Mouse (Mus musculus): ENCODE measurements around the gene Serpina1a. TPM values are rescaled to one million over a fixed set of nuclear protein-coding genes. Genes with fewer than 3 reads are reported as not detected.

The Serpina1a gene
- 0.52 TPM for polyA plus RNA-seq (2014; fragmentation: Illumina TruSeq; extraction: RNeasy Lipid Tissue Mini Kit (QIAGEN cat#74804); ENCODE audit: low read depth, low replicate concordance)

DNA sequence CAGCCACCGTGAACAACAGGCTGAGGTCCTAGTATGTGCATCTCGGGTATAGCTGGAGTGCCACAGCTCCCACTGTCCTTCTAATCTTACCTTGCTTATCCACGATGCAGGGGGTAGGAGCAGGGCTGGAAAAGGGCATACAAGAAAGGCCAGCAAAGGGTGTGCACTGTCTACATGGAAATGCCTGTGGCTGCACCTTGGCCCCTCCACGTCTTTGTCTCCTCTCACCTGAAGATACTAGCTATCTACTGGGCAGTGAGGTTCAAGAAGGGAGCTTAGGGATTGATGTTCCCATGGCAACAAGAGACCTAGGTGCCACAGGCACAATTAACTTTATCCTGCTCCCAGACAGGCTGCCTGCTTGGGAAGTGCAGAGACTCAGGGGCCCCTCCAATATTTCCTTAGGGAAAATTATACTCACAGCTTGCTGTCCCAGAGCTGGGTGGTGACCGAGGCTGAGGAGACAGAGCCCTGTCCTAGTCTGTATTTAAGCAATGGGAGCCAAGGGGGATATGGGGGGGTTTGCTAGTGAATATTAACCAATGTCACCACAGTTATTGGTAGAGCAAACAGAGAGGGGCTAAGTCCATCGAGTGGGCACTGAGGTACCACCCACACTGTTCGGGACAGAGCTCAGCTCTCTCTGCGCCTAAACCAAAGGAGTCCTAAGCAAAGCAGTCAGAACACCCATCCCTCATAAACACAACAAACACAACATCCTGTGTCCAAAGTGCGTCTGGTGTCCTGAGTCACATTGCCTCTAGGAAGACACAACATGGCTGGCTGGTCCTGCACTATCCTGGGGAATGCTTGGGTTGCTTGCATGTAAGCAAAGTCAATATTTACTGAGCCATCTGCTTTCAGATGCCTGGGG lies at the start of gene Serpina1a:
Gene Serpina1a (minus strand): TSS at position 462 of the 874 bp plus-strand sequence.

DNA sequence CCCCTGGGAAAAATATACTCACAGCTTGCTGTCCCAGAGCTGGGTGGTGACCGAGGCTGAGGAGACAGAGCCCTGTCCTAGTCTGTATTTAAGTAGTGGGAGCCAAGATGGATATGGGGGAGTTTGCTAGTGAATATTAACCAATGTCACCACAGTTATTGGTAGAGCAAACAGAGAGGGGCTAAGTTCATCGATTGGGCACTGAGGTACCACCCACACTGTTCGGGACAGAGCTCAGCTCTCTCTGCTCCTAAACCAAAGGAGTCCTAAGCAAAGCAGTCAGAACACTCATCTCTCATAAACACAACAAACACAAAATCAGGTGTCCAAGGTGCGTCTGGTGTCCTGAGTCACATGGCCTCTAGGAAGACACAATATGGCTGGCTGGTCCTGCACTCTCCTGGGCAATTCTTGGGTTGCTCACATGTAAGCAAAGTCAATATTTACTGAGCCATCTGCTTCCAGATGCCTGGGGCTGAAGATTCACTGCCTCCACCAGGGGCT lies 41.5 kb upstream of the Serpina1a start, which contains the start of gene Serpina1c:
Gene Serpina1c (minus strand): TSS at position 51 of the 504 bp plus-strand sequence.

DNA sequence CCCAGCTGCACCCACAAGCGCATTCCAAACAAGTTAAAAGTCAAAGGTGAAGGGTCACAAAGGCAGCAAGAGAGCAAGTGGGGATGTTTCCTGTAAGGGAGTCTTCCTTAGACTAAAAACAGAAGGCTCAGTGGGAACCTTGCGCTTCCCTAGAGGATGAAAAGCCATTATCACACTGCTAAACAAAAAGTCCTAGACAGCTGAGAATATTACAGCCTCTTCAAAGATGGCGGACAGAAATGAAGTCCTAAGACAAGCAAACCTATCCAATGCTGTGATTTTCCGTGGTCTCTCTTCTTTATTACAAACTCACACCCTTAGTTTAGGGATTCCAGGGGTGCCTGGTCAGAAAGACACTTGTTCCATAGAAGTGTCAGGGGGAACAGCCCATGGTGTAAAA lies 33.1 kb downstream of the Serpina1a start, which contains the start of gene Serpina1b:
Gene Serpina1b (minus strand): TSS at position 101 of the 400 bp plus-strand sequence.

Other genes with a start within 250 kb of the Serpina1a start
- not detected for gene Serpina10, start 232.1 kb downstream of the Serpina1a start, polyA plus RNA-seq (2014; fragmentation: Illumina TruSeq; extraction: RNeasy Lipid Tissue Mini Kit (QIAGEN cat#74804); ENCODE audit: low read depth, low replicate concordance)
- gene Serpina6, start 206.3 kb downstream of the Serpina1a start, polyA plus RNA-seq (2014; fragmentation: Illumina TruSeq; extraction: RNeasy Lipid Tissue Mini Kit (QIAGEN cat#74804); ENCODE audit: low read depth, low replicate concordance), result not detected
- gene Serpina16, start 187.4 kb downstream of the Serpina1a start, polyA plus RNA-seq (2014; fragmentation: Illumina TruSeq; extraction: RNeasy Lipid Tissue Mini Kit (QIAGEN cat#74804); ENCODE audit: low read depth, low replicate concordance), result 526 TPM
- 1,013 TPM for gene Serpina1f, start 168.0 kb downstream of the Serpina1a start, polyA plus RNA-seq (2014; fragmentation: Illumina TruSeq; extraction: RNeasy Lipid Tissue Mini Kit (QIAGEN cat#74804); ENCODE audit: low read depth, low replicate concordance)
- 0.46 TPM for gene Serpina1d, start 90.0 kb downstream of the Serpina1a start, polyA plus RNA-seq (2014; fragmentation: Illumina TruSeq; extraction: RNeasy Lipid Tissue Mini Kit (QIAGEN cat#74804); ENCODE audit: low read depth, low replicate concordance)
- gene Serpina1b, start 33.2 kb downstream of the Serpina1a start, polyA plus RNA-seq (2014; fragmentation: Illumina TruSeq; extraction: RNeasy Lipid Tissue Mini Kit (QIAGEN cat#74804); ENCODE audit: low read depth, low replicate concordance), result 0.24 TPM
- not detected for gene Serpina1c, start 41.3 kb upstream of the Serpina1a start, polyA plus RNA-seq (2014; fragmentation: Illumina TruSeq; extraction: RNeasy Lipid Tissue Mini Kit (QIAGEN cat#74804); ENCODE audit: low read depth, low replicate concordance)
- gene Serpina1e, start 95.4 kb upstream of the Serpina1a start, polyA plus RNA-seq (2014; fragmentation: Illumina TruSeq; extraction: RNeasy Lipid Tissue Mini Kit (QIAGEN cat#74804); ENCODE audit: low read depth, low replicate concordance), result not detected
- not detected for gene Serpina11, start 126.4 kb upstream of the Serpina1a start, polyA plus RNA-seq (2014; fragmentation: Illumina TruSeq; extraction: RNeasy Lipid Tissue Mini Kit (QIAGEN cat#74804); ENCODE audit: low read depth, low replicate concordance)
- gene Serpina9, start 150.2 kb upstream of the Serpina1a start, polyA plus RNA-seq (2014; fragmentation: Illumina TruSeq; extraction: RNeasy Lipid Tissue Mini Kit (QIAGEN cat#74804); ENCODE audit: low read depth, low replicate concordance), result not detected
- gene Serpina12, start 180.9 kb upstream of the Serpina1a start, polyA plus RNA-seq (2014; fragmentation: Illumina TruSeq; extraction: RNeasy Lipid Tissue Mini Kit (QIAGEN cat#74804); ENCODE audit: low read depth, low replicate concordance), result not detected
- 2.0 TPM for gene Serpina5, start 237.6 kb upstream of the Serpina1a start, polyA plus RNA-seq (2014; fragmentation: Illumina TruSeq; extraction: RNeasy Lipid Tissue Mini Kit (QIAGEN cat#74804); ENCODE audit: low read depth, low replicate concordance)
- 0.69 TPM for gene Serpina3a, start 249.2 kb upstream of the Serpina1a start, polyA plus RNA-seq (2014; fragmentation: Illumina TruSeq; extraction: RNeasy Lipid Tissue Mini Kit (QIAGEN cat#74804); ENCODE audit: low read depth, low replicate concordance)

Measured in adipose tissue, adult 10 weeks (tissue).